10 mouse cellular contexts compared by ENCODE assay signal in the genomic region with DNA sequence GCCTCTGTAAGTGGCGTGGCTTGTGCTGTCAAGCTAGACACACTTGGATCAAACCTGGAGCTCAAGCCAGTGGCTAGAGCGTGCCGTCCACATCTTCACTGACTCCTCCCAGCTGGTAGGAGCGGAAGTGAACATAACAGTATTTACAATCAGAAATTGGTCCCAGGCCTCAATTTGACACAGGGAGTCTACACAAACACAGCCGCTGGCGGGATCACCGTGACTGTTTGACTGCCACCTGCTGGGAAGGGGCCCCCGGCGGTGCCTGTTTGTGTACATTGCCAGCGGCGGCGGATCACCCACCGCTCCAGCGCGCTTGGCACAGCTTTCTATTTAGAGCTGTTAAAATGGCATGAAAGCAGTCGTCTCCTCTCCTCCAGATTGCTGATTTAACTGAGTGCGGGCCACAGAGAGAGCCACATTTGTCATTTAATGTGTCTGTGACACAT. TPM values are rescaled to one million over a fixed set of nuclear protein-coding genes. Genes with fewer than 3 reads are reported as not detected.
DNase-seq lines count a peak whose midpoint lies in the region; ATAC-seq and TF ChIP-seq lines count a peak whose summit lies in the region.
"Had no signal": no experiment of that assay in that cellular context is flagged by ENCODE, and none has a peak within 500 bp of the region (broad histone marks: within the 10 kb centered on the region; RNA-seq: fewer than 3 reads in every experiment).

No protein-coding gene starts in this region.

- H3K4me3 ChIP-seq in left cerebral cortex, adult 2 months, result no peak overlapping the region
- no peak overlapping the region for H3K4me3 ChIP-seq in forebrain, embryonic 15.5 days
- no peak overlapping the region for H3K4me3 ChIP-seq in lung, embryonic 14.5 days (ENCODE audit: low read depth, low read length)
- no peak overlapping the region for H3K4me3 ChIP-seq in thymus, adult 2 months (ENCODE audit: control insufficient read depth, insufficient read depth, low read length)
- H3K4me3 ChIP-seq: embryonic facial prominence, embryonic 12.5 days had no signal

- no peak for TF ChIP-seq POLR2A in thymus, adult 2 months (IDR thresholded peaks at IDR 0.05; ENCODE audit: control insufficient read depth, extremely low read depth, insufficient read depth, low read length, poor library complexity)

- ATAC-seq in forebrain, embryonic 15.5 days (replicated peaks), result peak; percentile 59; the same call in 1 of the 2 replicates
- ATAC-seq in lung, embryonic 14.5 days (ENCODE audit: insufficient read depth), result peak; percentile 71

- TF ChIP-seq CTCF in left cerebral cortex, adult 2 months (IDR thresholded peaks at IDR 0.05), result peak; percentile 14
- TF ChIP-seq CTCF in lung, embryonic 14.5 days (IDR thresholded peaks at IDR 0.05; ENCODE audit: low read depth), result peak; percentile 27; the same call in 1 of the 2 replicates
- TF ChIP-seq CTCF in thymus, adult 2 months (IDR thresholded peaks at IDR 0.05; ENCODE audit: borderline replicate concordance, control insufficient read depth, extremely low read depth, insufficient read depth, low read length, poor library complexity), result no peak

- H3K9ac ChIP-seq in forebrain, embryonic 15.5 days (replicated peaks), result no peak overlapping the region
- H3K9ac ChIP-seq in lung, embryonic 14.5 days, result no peak overlapping the region
- H3K9ac ChIP-seq: embryonic facial prominence, embryonic 12.5 days had no signal

- no peak overlapping the region for H3K27ac ChIP-seq in left cerebral cortex, adult 2 months
- peak overlapping the region; percentile 60 for H3K27ac ChIP-seq in forebrain, embryonic 15.5 days (replicated peaks)
- no peak overlapping the region; the same call in 1 of the 2 replicates for H3K27ac ChIP-seq in lung, embryonic 14.5 days (ENCODE audit: low read depth)
- no peak overlapping the region for H3K27ac ChIP-seq in thymus, adult 2 months (ENCODE audit: control insufficient read depth, insufficient read depth, low read length)
- H3K27ac ChIP-seq: embryonic facial prominence, embryonic 12.5 days had no signal

- intact Hi-C loops in left cerebral cortex, adult 2 months (cut with DNase I), result no loop called here

- no peaks in the 10 kb centered on the region for H3K9me3 ChIP-seq in forebrain, embryonic 15.5 days
- no peaks in the 10 kb centered on the region for H3K9me3 ChIP-seq in lung, embryonic 14.5 days (ENCODE audit: low read depth, low read length)
- H3K9me3 ChIP-seq: embryonic facial prominence, embryonic 12.5 days; G1E had no signal

- 13% methylated on average over 17 of the region's 17 CpGs for WGBS in forebrain, embryonic 15.5 days
- WGBS in lung, embryonic 14.5 days, result 39% methylated on average over 17 of the region's 17 CpGs
- 96% methylated on average over 17 of the region's 17 CpGs for WGBS in thymus, adult 2 months

- H3K4me1 ChIP-seq in forebrain, embryonic 15.5 days, result peaks cover 26% of the 10 kb centered on the region
- no peaks in the 10 kb centered on the region for H3K4me1 ChIP-seq in lung, embryonic 14.5 days (ENCODE audit: insufficient read depth)
- no peaks in the 10 kb centered on the region for H3K4me1 ChIP-seq in thymus, adult 2 months (replicated peaks; ENCODE audit: control insufficient read depth, insufficient read depth, low read length)

- peaks cover 4% of the 10 kb centered on the region; the same call in 1 of the 2 replicates for H3K27me3 ChIP-seq in forebrain, embryonic 15.5 days
- no peaks in the 10 kb centered on the region for H3K27me3 ChIP-seq in lung, embryonic 14.5 days (ENCODE audit: insufficient read depth, low read length)
- H3K27me3 ChIP-seq in thymus, adult 2 months (ENCODE audit: control insufficient read depth, insufficient read depth, low read length), result no peaks in the 10 kb centered on the region
- H3K27me3 ChIP-seq: embryonic facial prominence, embryonic 12.5 days had no signal

- peaks cover 6% of the 10 kb centered on the region; the same call in 1 of the 2 replicates for H3K36me3 ChIP-seq in forebrain, embryonic 15.5 days
- peaks cover 43% of the 10 kb centered on the region for H3K36me3 ChIP-seq in lung, embryonic 14.5 days (ENCODE audit: insufficient read depth)
- H3K36me3 ChIP-seq in thymus, adult 2 months (ENCODE audit: control insufficient read depth, insufficient read depth, low read length), result peaks cover 16% of the 10 kb centered on the region

- peak; percentile 41 to 44 for DNase-seq in left cerebral cortex, adult 2 months (ENCODE audit: extremely low spot score in 1 of 2, low spot score in 2 of 2)
- no peak for DNase-seq in left cerebral cortex, adult 11 months (ENCODE audit: low spot score)
- peak; percentile 67 for DNase-seq in lung, embryonic 14.5 days
- peak; percentile 64 for DNase-seq in retina, postnatal 1 day
- no peak for DNase-seq in thymus, adult 2 months
- DNase-seq in adrenal gland, postnatal 36 days, result no peak
- no peak for DNase-seq in thymus, adult 18-20 months

- H3K4me2 ChIP-seq in forebrain, embryonic 15.5 days (replicated peaks), result peak overlapping the region; percentile 25
- H3K4me2 ChIP-seq in lung, embryonic 14.5 days, result peak overlapping the region; percentile 2; the same call in 1 of the 2 replicates
- H3K4me2 ChIP-seq: embryonic facial prominence, embryonic 12.5 days had no signal

RNA-seq across cellular contexts. Expression of gene Abcg5, which starts 26.6 kb away (rescaled TPM):
- total RNA-seq in left cerebral cortex, adult 2 months (2021), result not detected
- 2.0 and 3.1 TPM in 2 replicates for polyA plus RNA-seq in forebrain, embryonic 15.5 days (2015; fragmentation: Nextera tagmentation; extraction: Ambion mirVana)
- 0.57 and 0.70 TPM in 2 replicates for polyA plus RNA-seq in lung, embryonic 14.5 days (2014; fragmentation: Nextera tagmentation; extraction: Ambion mirVana)
- 0.85 and 1.1 TPM in 2 replicates for polyA plus RNA-seq in thymus, adult 2 months (2012; rRNA removed)
- total RNA-seq in adrenal gland, postnatal 36 days (2021), result not detected
- polyA plus RNA-seq: G1E had no signal

RNA-seq across cellular contexts. Expression of gene Abcg8, which starts 33.3 kb away (rescaled TPM):
- total RNA-seq in left cerebral cortex, adult 2 months (2021), result not detected
- 0.20 and 0.22 TPM in 2 replicates for polyA plus RNA-seq in forebrain, embryonic 15.5 days (2015; fragmentation: Nextera tagmentation; extraction: Ambion mirVana)
- polyA plus RNA-seq in lung, embryonic 14.5 days (2014; fragmentation: Nextera tagmentation; extraction: Ambion mirVana), result 0.05 and 0.11 TPM in 2 replicates
- polyA plus RNA-seq in thymus, adult 2 months (2012; rRNA removed), result 0.65 and 0.74 TPM in 2 replicates
- not detected for total RNA-seq in adrenal gland, postnatal 36 days (2021)
- polyA plus RNA-seq: G1E had no signal

Comparison
In these comparisons a context has a peak if more than half of its experiments do, and no peak if none do; other contexts are left out.
1. DNase-seq: peak in left cerebral cortex, adult 2 months (2 of 2), lung, embryonic 14.5 days (single experiment) and retina, postnatal 1 day (single experiment); none in left cerebral cortex, adult 11 months (single experiment), thymus, adult 2 months (single experiment), adrenal gland, postnatal 36 days (0 of 2) and thymus, adult 18-20 months (0 of 2).